Mouse (Mus musculus) brain, embryonic 14.5 days (tissue): ENCODE data around the gene Tnfrsf25. TPM values are rescaled to one million over a fixed set of nuclear protein-coding genes. Genes with fewer than 3 reads are reported as not detected.

Source experiments
- DNase-seq: peaks from one replicate; pipeline ENCODE4 v3.0.0-alpha.2; 2011; ENCODE audit warnings: low read depth
- CTCF ChIP-seq: fragments of 200-500 bp; IDR thresholded peaks from 2 replicates; pipeline ENCODE4 v1.5.1; 2012; ENCODE audit warnings: inconsistent platforms, mild to moderate bottlenecking, moderate library complexity, borderline replicate concordance; ENCODE audit not compliant: insufficient read depth, insufficient read length; ENCODE audit errors: extremely low read depth
- POLR2A ChIP-seq: fragments of 200-500 bp; IDR thresholded peaks from 2 replicates; pipeline ENCODE4 v1.6.1; 2012; ENCODE audit warnings: mild to moderate bottlenecking, inconsistent platforms, borderline replicate concordance; ENCODE audit not compliant: poor library complexity, insufficient read depth, insufficient read length, severe bottlenecking; ENCODE audit errors: extremely low read depth
- polyA plus RNA-seq: library from polyadenylated mRNA; depleted of rRNA; stranded (reverse); fragments of >200 nt; gene quantifications from 2 replicates; pipeline ENCODE4 v1.2.3, GENCODE M21; 2012

The Tnfrsf25 gene
- polyA plus RNA-seq, 1 experiment, result 4.4 TPM

DNA sequence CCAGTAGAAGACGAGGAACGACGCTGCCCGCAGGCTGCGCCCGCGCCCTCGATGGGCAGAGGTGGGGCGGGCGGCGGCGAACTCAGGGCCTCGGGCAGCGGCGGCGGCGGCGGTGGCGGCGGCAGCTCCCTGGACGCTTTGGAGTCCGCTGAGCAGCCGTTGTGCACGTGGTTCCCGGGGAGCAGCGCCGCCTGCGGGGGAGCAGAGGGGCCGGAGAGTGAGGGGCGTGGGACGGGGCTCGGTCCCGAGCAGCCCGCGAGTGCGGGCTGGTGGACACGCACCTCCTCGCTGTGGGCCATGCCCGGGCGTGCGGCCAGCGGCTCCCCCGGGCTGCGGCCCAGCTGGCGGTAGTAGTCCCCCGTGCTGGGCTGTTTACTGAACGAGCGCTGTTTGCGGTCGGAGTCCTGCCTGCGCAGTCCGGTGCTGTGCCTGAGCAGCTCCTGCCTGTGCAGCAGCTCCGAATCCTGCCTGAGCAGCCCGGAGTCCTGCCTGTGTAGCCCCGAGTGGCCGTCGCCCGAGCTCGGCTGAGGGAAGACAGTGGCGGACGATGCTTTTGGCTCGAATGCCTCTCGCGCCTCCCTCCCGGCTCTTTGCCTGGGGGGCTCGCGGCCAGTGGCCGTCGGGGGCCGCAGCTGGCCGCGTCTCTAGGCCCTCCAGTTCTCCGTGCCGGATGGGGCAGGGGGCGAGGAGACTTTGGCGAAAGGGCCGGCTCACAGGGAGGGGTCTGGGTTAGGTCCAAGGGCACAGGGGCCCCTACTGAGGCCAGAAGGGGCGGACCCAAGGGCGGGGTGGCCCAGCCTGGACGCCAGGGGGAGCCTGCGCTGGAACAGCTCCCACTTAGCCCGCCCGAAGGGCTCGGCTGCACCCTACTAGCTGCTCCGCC lies 15.3 kb downstream of the Tnfrsf25 start:
- DNase-seq, result peak; percentile 73

DNA sequence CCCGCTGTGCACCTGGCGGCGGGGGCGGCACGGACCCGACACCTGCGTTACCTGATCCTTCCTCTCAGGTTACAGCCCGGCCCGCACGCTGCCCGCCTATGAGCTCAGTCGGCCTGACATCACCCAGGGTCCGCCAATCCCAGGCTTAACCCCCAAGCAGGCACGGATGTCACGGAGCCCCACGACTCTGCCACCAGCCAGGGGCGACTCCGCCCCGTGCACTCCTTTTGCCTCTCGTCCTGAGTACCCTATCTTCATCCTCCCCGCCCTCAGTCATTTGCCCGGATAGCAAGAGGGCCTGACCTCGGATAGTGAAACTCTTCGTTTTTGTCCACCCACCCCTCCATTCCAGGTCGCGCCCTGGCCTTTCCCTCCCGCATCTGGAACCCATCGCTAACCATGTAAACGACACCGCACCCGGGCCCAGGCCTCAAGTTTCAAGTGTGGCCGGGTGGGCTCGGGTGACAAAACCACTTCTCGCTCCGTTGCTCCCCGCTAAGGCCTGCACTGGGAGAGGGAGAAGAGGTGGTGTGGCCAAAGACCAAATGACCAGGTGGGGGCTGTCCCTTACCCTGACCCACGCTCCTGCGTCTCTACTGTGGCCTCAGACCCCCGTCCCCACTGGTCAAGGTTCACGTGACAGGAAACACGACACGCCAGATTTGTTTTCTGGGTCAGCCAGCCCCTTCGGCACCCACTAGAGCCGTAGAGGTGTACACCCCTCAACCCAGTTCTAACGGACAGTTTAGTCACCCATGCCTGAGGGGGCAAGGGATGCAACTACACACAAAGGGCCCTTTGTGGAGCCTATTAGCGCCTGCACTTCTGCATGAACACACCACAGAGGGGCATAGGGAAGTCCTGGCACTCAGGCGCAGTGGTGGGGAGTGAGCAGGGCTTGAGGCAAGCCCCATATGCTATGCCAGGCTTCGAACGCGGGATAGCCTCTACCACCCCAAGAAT lies 16.4 kb downstream of the Tnfrsf25 start:
- peak; percentile 72 for DNase-seq
- no peak for TF ChIP-seq POLR2A
- TF ChIP-seq CTCF, result no peak

More for the DNA sequence above, 15.3 kb downstream of the Tnfrsf25 start:
- no peak for TF ChIP-seq POLR2A
- no peak for TF ChIP-seq CTCF

DNA sequence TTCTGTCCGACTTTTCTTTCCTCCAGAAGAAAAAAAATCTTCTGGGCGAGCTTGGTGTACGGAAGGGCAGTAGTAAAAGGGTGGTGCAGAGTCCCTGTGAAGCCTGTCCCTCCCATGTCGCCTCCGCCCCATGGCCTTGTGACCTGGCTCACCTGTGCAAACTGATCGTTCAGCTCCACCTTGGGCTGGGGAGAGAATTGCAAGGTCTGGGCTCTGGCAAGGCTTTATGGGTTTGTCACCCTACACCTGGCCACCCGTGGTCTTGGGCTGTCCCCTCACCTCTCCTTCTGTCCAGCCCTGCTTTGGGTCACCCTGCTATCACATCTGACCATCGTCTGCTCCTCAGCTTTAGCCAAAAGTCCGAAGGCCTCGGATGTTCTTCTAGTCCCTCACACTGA lies 17.0 kb downstream of the Tnfrsf25 start:
- no peak for TF ChIP-seq POLR2A
- TF ChIP-seq CTCF, result no peak
- no peak for DNase-seq

DNA sequence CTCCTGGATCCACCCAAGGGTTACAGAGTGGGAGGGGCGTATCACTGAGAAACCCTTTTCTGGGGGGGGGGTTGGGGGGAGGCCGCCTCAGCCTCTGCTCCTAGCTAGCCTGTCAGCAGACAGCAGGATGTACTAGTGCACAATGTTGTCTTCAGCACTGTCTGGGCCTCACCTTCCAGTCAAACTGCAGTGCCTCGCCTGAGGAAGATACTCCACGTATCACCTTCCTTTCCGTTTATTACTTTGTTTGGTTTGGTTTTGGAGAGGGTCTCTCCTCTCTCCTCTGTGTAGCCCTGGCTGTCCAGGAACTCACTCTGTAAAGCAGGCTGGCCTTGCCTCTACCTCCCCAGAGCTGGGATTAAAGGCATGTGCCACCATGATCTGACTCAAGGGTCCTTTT lies 17.5 kb downstream of the Tnfrsf25 start:
- DNase-seq, result no peak
- TF ChIP-seq CTCF, result no peak
- no peak for TF ChIP-seq POLR2A

DNA sequence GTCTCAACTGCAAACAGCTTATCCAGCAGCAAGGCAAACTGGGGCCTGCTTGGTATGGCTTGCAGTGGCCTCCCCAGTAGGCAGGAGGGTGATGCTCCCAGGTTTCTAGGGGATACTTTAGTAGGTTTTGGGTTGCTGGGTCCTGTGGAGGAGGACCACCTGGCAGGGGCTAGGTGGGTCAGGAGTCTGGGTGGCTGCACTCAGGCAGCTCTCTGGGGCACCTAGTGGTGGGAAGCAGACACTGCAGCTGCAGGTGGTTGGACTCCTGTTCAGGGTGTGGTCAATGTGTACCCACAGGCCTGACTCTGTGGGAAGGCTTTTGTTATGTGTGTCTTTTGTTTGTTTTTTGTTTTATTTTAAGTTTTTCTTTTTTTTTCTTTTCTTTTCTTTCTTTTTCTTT lies 18.8 kb downstream of the Tnfrsf25 start:
- DNase-seq, result no peak
- TF ChIP-seq POLR2A (no peak), CTCF (peak; percentile 71)

DNA sequence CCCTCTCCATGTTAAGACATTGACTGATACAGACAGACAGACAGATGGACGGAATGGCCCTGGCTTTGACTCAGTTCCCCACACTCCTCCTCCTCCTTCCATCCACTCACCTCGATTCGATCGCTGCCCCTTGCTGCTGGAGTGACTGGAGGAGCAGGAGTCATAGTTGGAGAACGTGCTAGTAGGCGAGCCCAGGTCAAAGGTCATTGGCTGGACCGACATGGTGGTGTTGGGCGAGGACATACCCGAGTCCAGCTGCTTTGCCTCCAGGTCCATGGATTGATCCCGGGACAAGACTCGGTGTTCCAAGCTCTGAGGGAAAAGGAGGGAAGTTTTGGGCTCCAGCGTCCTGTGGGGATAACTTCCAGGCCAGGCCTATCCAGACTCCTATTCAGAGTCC lies 19.6 kb downstream of the Tnfrsf25 start:
- no peak for DNase-seq
- TF ChIP-seq CTCF (no peak), POLR2A (no peak)

DNA sequence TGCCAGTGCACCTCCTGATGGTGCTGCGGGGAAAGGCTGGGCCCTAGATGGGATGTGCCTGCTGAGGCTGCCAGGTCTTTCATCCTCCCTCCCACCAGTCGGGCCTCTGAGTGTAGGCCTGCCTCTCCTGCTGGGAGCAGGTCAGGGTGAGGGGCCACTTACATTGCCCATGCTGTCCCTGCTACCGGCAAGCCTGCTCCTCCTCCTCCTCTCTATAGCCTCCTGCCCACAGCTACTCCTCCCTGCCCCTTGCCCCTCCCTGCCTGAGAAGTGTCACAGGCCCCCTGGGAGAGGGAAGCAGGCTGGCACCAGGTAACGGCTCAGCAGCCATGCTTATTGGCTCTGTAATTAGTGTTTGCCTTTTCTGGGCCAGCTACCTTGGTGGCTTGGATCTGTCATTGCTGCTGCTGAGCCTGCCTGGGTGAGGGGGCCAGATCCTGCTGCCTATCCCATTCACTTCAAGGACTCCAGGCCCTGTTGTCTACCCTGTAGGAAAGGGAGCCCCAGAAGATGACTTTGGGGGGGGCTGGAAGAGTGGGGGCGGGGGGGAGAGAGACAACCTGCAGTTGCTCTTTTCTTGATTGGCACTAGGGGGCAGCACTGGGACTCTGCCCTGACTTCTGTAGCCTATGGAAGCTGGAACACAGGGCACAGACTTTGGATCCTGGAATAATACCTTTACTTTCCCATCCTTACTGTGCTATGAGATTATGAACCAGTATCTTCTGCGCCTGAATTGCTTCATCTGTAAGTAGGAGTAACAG lies 20.6 kb downstream of the Tnfrsf25 start:
- DNase-seq, result no peak
- TF ChIP-seq CTCF, result peak; percentile 62; the same call in 1 of the 2 replicates
- TF ChIP-seq POLR2A, result no peak

DNA sequence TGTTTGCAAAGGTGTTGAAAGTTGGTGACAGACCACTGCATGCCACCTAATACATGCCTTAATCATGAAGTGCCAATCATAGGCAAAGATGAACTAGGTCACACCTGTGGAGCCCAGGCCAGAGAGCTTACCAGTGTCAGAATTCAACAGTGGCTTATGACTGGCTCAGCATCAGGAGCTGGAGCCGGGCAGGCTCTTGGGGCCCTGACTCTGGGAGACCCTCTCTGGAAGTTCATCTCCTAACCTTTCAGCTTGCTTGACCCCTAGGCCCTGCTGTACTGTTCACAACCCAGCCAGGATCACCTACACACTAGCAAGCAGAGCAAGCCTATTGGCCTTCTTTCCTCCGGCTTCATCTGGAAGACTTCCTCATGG lies 21.1 kb downstream of the Tnfrsf25 start:
- TF ChIP-seq CTCF (no peak), POLR2A (no peak)
- DNase-seq, result no peak

DNA sequence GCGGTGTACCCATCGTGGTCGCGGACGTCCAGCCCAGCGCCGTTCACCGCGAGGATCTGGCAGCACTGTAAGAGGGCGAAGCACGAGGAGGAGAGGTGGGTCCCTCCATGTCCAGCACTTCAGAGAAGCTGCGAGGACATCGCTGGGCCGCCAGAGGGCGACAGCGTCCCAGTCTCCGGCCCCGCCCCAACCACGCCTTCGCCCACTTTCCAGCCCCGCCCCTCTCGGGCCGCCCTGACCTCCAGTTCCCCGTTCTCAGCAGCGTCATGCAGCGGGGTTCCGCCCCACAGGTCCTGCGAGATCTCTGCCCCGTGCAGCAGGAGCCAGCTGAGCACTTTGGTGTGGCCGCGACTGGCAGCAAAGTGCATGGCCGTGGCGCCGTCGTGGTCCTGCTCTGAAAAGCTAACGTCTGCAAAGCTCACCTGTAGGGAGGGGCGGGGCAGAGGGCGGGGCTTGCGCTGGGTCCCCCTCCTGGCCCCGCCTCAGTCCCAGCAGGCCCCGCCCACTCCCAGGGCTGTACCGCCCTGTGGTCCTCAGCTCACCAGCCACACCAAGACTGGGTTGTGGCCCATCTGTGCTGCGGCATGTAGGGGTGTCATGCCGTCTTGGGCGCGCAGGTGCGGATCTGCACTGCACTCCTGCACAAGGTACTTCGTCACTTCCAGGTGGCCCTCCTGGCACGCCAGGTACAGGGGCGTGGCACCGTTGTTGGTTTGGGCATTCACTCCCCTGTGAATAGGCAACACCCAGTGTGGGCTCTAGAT lies 22.9 kb downstream of the Tnfrsf25 start:
- no peak for TF ChIP-seq POLR2A
- TF ChIP-seq CTCF, result peak; percentile 88
- DNase-seq, result peak; percentile 78

DNA sequence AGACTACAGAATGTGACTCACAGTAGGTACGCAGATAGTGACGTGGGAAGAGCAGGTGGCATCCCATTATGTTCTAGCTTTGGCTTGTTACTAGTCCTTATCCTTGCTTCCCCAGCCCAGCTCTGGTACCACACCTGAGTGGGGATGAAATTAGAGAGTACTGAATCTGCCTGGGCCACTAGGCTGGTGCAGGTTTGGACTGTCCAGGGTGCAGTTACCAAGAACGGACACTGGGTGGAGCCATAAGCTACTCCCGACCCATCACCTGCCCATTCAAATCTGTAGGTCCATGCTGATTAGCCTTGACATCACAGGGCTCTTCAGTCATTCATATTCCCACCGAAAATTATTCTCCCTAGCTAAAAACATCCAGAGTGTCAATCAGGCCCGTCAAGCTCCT lies 24.7 kb downstream of the Tnfrsf25 start:
- DNase-seq, result no peak
- TF ChIP-seq POLR2A (no peak), CTCF (peak; percentile 73)

DNA sequence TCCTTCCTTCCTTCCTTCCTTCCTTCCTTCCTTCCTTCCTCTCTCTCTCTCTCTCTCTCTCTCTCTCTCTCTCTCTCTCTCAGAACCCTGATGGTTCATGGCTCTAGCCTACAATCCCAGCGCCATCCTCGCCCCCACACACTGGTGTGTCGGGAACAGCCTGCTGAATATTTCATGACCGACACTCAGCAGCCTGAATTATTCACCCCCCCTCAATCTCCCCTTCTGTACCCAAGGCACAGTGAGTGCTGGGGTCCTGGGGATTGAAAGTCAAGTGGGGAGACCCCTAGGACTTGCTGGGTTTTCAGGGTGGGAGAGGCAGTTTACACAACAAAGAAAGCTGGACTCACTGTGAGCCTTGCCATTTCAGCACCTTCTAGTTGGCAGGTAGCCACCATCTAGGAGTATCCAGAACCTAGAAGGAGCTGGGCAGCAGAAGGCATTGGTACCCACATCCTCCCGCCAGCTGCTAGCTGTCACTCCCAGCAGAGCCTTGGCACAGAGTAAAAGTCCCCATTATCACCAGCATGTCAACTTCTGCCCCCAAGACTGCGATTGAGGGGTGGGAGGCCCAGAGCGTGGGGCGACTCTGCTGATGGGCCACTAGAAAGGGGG lies 25.9 kb downstream of the Tnfrsf25 start:
- peak; percentile 50 for DNase-seq
- TF ChIP-seq POLR2A (no peak), CTCF (no peak)
